ENCODE assay signal across 8 mouse cellular contexts in genomic region chr16:55950946-55951678, GRCm38 (mm10). TPM values are rescaled to one million over a fixed set of nuclear protein-coding genes. Genes with fewer than 3 reads are reported as not detected.
DNase-seq lines count a peak whose midpoint lies in the region; ATAC-seq lines count a peak whose summit lies in the region.

No protein-coding gene starts in this region.

- no peaks in the 10 kb centered on the region for H3K4me1 ChIP-seq in heart, embryonic 15.5 days (replicated peaks)
- H3K4me1 ChIP-seq in liver, embryonic 16.5 days (ENCODE audit: control insufficient read depth, low read depth, low read length), result peaks cover 2% of the 10 kb centered on the region
- no peaks in the 10 kb centered on the region for H3K4me1 ChIP-seq in stomach, embryonic 16.5 days (ENCODE audit: control insufficient read depth, insufficient read depth, low read length)

- H3K9ac ChIP-seq in heart, embryonic 15.5 days, result no peak overlapping the region
- H3K9ac ChIP-seq in liver, embryonic 16.5 days (ENCODE audit: low read depth, low read length), result no peak overlapping the region; the same call in 1 of the 2 replicates
- H3K9ac ChIP-seq in stomach, embryonic 16.5 days (ENCODE audit: low read length), result no peak overlapping the region

- H3K9me3 ChIP-seq in heart, embryonic 15.5 days (replicated peaks), result no peaks in the 10 kb centered on the region
- H3K9me3 ChIP-seq in liver, embryonic 16.5 days (replicated peaks; ENCODE audit: control insufficient read depth, low read length), result no peaks in the 10 kb centered on the region
- no peaks in the 10 kb centered on the region for H3K9me3 ChIP-seq in stomach, embryonic 16.5 days (replicated peaks; ENCODE audit: control insufficient read depth, low read length)

- peak overlapping the region; percentile 42; the same call in 1 of the 2 replicates for H3K4me2 ChIP-seq in heart, embryonic 15.5 days
- peak overlapping the region; percentile 52 for H3K4me2 ChIP-seq in liver, embryonic 16.5 days (ENCODE audit: low read depth, low read length)
- peak overlapping the region; percentile 40 for H3K4me2 ChIP-seq in stomach, embryonic 16.5 days (ENCODE audit: low read depth, low read length)

- ATAC-seq in heart, embryonic 15.5 days (replicated peaks; ENCODE audit: insufficient number of reproducible peaks, insufficient read depth, low FRiP score, low read depth), result no peak
- peak; percentile 44; the same call in 1 of the 2 replicates for ATAC-seq in liver, embryonic 16.5 days (ENCODE audit: low read depth)
- ATAC-seq in stomach, embryonic 16.5 days (ENCODE audit: insufficient read depth, low FRiP score), result no peak

- no peaks in the 10 kb centered on the region for H3K36me3 ChIP-seq in heart, embryonic 15.5 days
- no peaks in the 10 kb centered on the region for H3K36me3 ChIP-seq in liver, embryonic 16.5 days (ENCODE audit: control insufficient read depth, insufficient read depth)
- no peaks in the 10 kb centered on the region for H3K36me3 ChIP-seq in stomach, embryonic 16.5 days (ENCODE audit: control insufficient read depth, insufficient read depth, low read length)

- no peaks in the 10 kb centered on the region for H3K27me3 ChIP-seq in heart, embryonic 15.5 days
- no peaks in the 10 kb centered on the region for H3K27me3 ChIP-seq in liver, embryonic 16.5 days (ENCODE audit: control insufficient read depth, insufficient read depth, low read depth, low read length)
- no peaks in the 10 kb centered on the region for H3K27me3 ChIP-seq in stomach, embryonic 16.5 days (ENCODE audit: control insufficient read depth, insufficient read depth, low read length)

- DNase-seq in CD4-positive, CD25-positive, alpha-beta regulatory T cell, adult 2 months (ENCODE audit: low read depth, low spot score), result peak; percentile 93
- DNase-seq in adrenal gland, adult 2 months, result peak; percentile 70
- peak; percentile 84 for DNase-seq in embryo, embryonic 9.5 days (ENCODE audit: extremely low spot score)
- DNase-seq in kidney, postnatal 36 days, result peak; percentile 75 to 86
- DNase-seq in neural tube, embryonic 10.5 days (ENCODE audit: extremely low spot score, low spot score), result peak; percentile 73

- no peak overlapping the region for H3K27ac ChIP-seq in heart, embryonic 15.5 days
- H3K27ac ChIP-seq in liver, embryonic 16.5 days (ENCODE audit: low read length), result no peak overlapping the region
- no peak overlapping the region for H3K27ac ChIP-seq in stomach, embryonic 16.5 days (ENCODE audit: low read length)

- H3K4me3 ChIP-seq in heart, embryonic 15.5 days, result peak overlapping the region; percentile 22; the same call in 1 of the 2 replicates
- H3K4me3 ChIP-seq in liver, embryonic 16.5 days (ENCODE audit: low read depth, low read length), result peak overlapping the region; percentile 41
- peak overlapping the region; percentile 12 for H3K4me3 ChIP-seq in stomach, embryonic 16.5 days (replicated peaks; ENCODE audit: low read length)

- 41% methylated on average over 19 of the region's 19 CpGs for WGBS in heart, embryonic 15.5 days
- WGBS in liver, embryonic 16.5 days (ENCODE audit: insufficient replicate concordance), result 25% methylated on average over 19 of the region's 19 CpGs
- 39% methylated on average over 19 of the region's 19 CpGs for WGBS in stomach, embryonic 16.5 days

RNA-seq across cellular contexts. Expression of gene Rpl24, which starts 15.0 kb away (rescaled TPM):
- 100 to 1,000 TPM; 706 to 786 TPM for total RNA-seq in adrenal gland, adult 2 months (2021)
- 10.3 and 11.0 TPM in 2 replicates for polyA plus RNA-seq in adrenal gland, adult 2 months (2012; rRNA removed)
- 415 and 545 TPM in 2 replicates for polyA plus RNA-seq in heart, embryonic 15.5 days (2015; fragmentation: Nextera tagmentation; extraction: Ambion mirVana)
- 300 and 356 TPM in 2 replicates for polyA plus RNA-seq in liver, embryonic 16.5 days (2015; fragmentation: Nextera tagmentation; extraction: Ambion mirVana)
- 560 and 735 TPM in 2 replicates for polyA plus RNA-seq in stomach, embryonic 16.5 days (2015; fragmentation: Nextera tagmentation; extraction: Ambion mirVana)

RNA-seq across cellular contexts. Expression of gene Cep97, which starts 16.5 kb away (rescaled TPM):
- total RNA-seq in adrenal gland, adult 2 months (2021), result 1 to 10 TPM; 6.1 to 9.3 TPM
- polyA plus RNA-seq in adrenal gland, adult 2 months (2012; rRNA removed), result 0.27 and 0.34 TPM in 2 replicates
- 7.4 and 8.1 TPM in 2 replicates for polyA plus RNA-seq in heart, embryonic 15.5 days (2015; fragmentation: Nextera tagmentation; extraction: Ambion mirVana)
- polyA plus RNA-seq in liver, embryonic 16.5 days (2015; fragmentation: Nextera tagmentation; extraction: Ambion mirVana), result 3.5 and 3.7 TPM in 2 replicates
- 6.8 TPM in 2 replicates for polyA plus RNA-seq in stomach, embryonic 16.5 days (2015; fragmentation: Nextera tagmentation; extraction: Ambion mirVana)

RNA-seq across cellular contexts. Expression of gene Zbtb11, which starts 22.6 kb away (rescaled TPM):
- total RNA-seq in adrenal gland, adult 2 months (2021), result 10 to 100 TPM; 16.7 to 25.3 TPM
- polyA plus RNA-seq in adrenal gland, adult 2 months (2012; rRNA removed), result 4.2 and 4.6 TPM in 2 replicates
- polyA plus RNA-seq in heart, embryonic 15.5 days (2015; fragmentation: Nextera tagmentation; extraction: Ambion mirVana), result 10.3 and 12.5 TPM in 2 replicates
- 7.9 and 8.3 TPM in 2 replicates for polyA plus RNA-seq in liver, embryonic 16.5 days (2015; fragmentation: Nextera tagmentation; extraction: Ambion mirVana)
- polyA plus RNA-seq in stomach, embryonic 16.5 days (2015; fragmentation: Nextera tagmentation; extraction: Ambion mirVana), result 14.8 and 15.8 TPM in 2 replicates

RNA-seq across cellular contexts. Expression of gene Nxpe3, which starts 56.0 kb away (rescaled TPM):
- 1 to 10 TPM in 1 of 2 experiments, under 1 TPM in 1; 0.78 to 2.0 TPM for total RNA-seq in adrenal gland, adult 2 months (2021)
- polyA plus RNA-seq in adrenal gland, adult 2 months (2012; rRNA removed), result 0.37 and 0.40 TPM in 2 replicates
- polyA plus RNA-seq in heart, embryonic 15.5 days (2015; fragmentation: Nextera tagmentation; extraction: Ambion mirVana), result 0.45 and 0.62 TPM in 2 replicates
- polyA plus RNA-seq in liver, embryonic 16.5 days (2015; fragmentation: Nextera tagmentation; extraction: Ambion mirVana), result 0.60 and 0.64 TPM in 2 replicates
- 0.65 and 0.85 TPM in 2 replicates for polyA plus RNA-seq in stomach, embryonic 16.5 days (2015; fragmentation: Nextera tagmentation; extraction: Ambion mirVana)

Comparison
In these comparisons a context has a peak if more than half of its experiments do, and no peak if none do; other contexts are left out.
1. RNA of gene Rpl24, which starts 15.0 kb away (polyA plus RNA-seq): 560 to 735 TPM in stomach, embryonic 16.5 days, 415 to 545 TPM in heart, embryonic 15.5 days and 300 to 356 TPM in liver, embryonic 16.5 days; 10.3 to 11.0 TPM in adrenal gland, adult 2 months; every median in the first group is over 10 times any median in the second.
2. Peak in every context shown above with its lines, with median percentiles within 50 percentile points of each other: DNase-seq, H3K4me2 ChIP-seq and H3K4me3 ChIP-seq.